Mouse (Mus musculus) CD4-positive, CD25-positive, alpha-beta regulatory T cell (primary cell): ENCODE results near the gene Ist1. TPM values are rescaled to one million over a fixed set of nuclear protein-coding genes. Genes with fewer than 3 reads are reported as not detected.

ENCODE experiments used
- polyA plus RNA-seq: library from polyadenylated mRNA; unstranded; fragments of 100-300 nt; shearing (Covaris generic); gene quantifications from one replicate; pipeline ENCODE4 v1.2.1, GENCODE M21; 2017

The Ist1 gene
- 140 TPM for polyA plus RNA-seq

DNA sequence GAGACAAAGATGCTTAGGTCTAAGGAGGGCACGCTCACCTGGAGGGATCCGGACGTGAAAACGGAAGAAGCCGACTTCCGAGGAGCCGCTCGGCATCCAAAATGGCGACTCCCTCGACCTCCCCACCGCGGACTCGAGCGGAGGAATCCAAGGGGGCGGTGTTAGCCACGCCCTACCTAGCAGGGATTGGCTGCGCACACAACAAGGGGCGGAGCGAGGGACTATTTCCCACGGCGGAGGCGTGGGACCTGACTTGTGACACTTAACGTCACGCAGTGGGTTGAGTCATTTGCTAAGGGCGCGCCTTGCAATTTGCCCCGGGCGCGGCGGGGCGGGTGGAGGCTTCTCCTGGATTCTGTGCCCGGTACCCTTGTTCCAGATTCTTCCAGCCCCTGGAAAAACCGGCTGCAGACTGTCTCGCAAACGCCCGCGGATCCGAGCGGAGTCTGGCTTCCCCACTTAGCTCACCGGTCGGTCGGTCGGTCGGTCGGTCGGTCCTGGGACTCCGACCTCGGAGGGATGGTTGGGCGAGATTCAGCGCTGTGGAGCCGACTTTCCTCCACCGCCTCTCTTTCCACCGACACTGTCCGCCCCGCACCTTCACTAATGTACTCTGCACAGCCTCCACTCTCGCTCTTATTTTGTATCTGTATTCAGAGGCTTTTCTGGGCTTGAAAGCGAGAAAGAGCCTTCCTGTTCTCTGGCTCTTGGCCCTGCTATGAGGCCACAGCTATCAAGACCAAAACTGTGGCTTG lies at the start of gene Ist1:
Gene Ist1, minus strand, starts transcription at position 115 of the 755 bp plus-strand sequence.

DNA sequence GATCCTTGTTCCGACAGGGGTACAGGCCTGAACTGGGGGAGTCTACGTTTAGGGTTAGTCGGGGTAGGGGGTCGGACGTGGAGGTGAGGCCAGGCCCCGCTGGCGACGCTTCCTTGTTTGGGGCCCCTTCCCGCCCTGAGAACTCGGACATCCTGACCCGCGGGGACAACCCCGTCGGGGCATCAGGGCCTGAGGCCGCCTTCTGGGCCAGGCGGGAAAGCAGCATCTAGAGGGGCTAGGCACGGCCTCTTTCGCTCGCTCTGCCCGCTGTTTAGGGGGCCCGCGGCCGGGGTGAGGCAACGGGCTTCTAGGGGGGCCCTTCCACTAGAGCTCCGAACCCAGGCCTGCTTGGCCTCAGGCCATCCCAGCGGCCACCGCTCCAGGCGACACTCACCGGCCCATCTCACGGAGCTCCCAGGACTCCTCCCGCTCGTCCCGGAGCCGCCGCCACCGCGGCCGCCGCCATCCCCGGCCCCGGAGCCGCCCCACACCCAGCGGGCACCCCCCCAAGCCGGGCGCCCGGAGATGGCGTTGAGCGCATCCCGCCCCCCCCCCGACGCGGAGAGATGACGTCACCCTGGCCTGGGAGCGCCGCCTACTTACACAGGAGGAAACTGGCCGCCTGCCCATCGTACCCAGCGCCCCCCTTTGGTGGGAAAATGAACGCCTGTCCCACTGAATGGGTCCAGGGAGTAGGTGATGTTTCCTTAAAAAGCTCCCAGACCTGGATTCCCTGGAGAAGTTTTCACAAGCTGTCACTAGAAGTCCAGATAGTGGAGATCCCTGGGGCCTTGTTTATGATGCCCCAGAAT lies 44.4 kb upstream of the Ist1 start, which contains the start of gene Atxn1l:
Gene Atxn1l, minus strand, starts transcription at position 503 of the 812 bp plus-strand sequence.

DNA sequence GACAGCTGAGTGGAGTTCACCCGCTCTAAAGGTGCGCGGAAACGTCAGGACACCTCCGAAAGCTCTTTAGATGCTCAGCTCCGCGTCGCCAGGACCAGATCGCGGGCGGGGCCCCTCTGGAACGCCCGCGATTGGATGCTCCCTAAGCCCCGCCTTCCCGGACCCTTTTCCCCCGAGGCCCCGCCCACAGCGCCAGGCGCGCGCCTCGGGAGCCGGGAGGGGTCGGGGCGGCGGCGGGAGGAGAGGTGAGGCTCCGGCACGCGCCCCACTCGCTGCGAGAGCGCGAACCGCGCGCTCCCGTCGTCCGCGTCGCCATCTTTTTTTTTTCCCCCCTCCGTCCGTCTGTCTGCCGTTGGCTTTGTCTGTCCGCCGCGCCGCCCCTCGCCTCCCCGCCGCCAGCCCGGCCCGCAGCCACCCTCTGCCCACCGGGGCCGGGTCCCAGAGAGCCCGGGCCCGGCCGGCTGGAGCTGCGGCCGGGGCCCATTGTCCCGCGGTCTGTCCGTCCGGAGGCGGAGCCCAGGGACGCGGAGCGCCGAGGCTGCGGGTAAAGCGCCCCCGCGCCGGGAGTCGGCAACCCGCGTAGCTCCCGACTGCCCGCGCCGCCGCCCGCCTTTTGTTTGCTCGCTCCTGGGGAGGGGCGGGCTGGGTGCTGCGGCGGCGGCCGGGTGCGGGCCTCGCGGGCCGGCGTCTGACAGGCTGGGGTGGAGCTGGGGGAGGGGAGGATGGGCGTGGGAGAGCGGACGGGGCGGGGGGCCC lies 12.4 kb upstream of the Ist1 start, which contains the start of gene Zfp821:
Gene Zfp821, plus strand, starts transcription at position 227 of the 756 bp plus-strand sequence.

Other genes starting within 250 kb of the Ist1 start
- not detected for gene Pmfbp1, start 199.2 kb downstream of the Ist1 start, polyA plus RNA-seq
- 33.3 TPM for gene Dhx38, start 127.4 kb downstream of the Ist1 start, polyA plus RNA-seq
- gene Txnl4b, start 127.4 kb downstream of the Ist1 start, polyA plus RNA-seq, result 6.0 TPM
- not detected for gene Hp, start 114.1 kb downstream of the Ist1 start, polyA plus RNA-seq
- 39.2 TPM for gene Dhodh, start 84.6 kb downstream of the Ist1 start, polyA plus RNA-seq
- gene Pkd1l3, start 78.7 kb downstream of the Ist1 start, polyA plus RNA-seq, result 1.2 TPM
- gene Zfp821, start 12.3 kb upstream of the Ist1 start, polyA plus RNA-seq, result 12.9 TPM
- 2.5 TPM for gene Atxn1l, start 44.5 kb upstream of the Ist1 start, polyA plus RNA-seq
- gene Ap1g1, start 85.3 kb upstream of the Ist1 start, polyA plus RNA-seq, result 58.8 TPM
- 0.51 TPM for gene Phlpp2, start 175.3 kb upstream of the Ist1 start, polyA plus RNA-seq